Mouse (Mus musculus): Measurements from ENCODE around the gene Foxd1. TPM values are rescaled to one million over a fixed set of nuclear protein-coding genes. Genes with fewer than 3 reads are reported as not detected.

Foxd1 gene
- polyA plus RNA-seq, 1 experiment from 2014 or later = 8.5 TPM

- H3K4me3 ChIP-seq (ENCODE audit: low read length) = peak overlapping the region; percentile 39
These were observed 12.6 kb downstream of the Foxd1 start for GRCm38 (mm10) chr13:98366469-98367275.

DNA sequence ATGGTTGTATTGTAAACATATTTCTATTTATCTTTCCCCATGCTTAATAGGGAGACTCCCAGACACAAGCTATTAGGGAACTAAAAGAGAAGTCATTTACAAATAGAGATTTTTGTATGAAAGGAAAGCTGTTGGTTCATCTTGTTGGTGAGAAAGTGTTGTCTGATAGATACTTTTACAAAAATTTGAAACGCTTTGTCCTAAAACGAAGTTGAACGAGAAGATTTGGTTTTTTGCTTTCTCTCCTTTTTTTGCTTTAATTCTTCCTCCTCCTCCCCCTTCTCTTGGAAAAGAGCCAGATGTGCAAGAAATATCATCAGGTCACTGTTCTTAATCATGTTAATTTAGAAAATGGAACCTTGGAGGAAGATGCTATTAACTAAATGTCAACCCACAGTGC, 13.6 kb downstream of the Foxd1 start:
- WGBS = 25% methylated on average over 3 of the region's 3 CpGs
- Histone ChIP-seq H3K36me3 (ENCODE audit: control insufficient read depth, insufficient read depth, low read length) (no peaks in the 10 kb centered on the region), H3K27me3 (ENCODE audit: control insufficient read depth, insufficient read depth, low read length) (peaks cover 46% of the 10 kb centered on the region), H3K4me2 (replicated peaks; ENCODE audit: low read depth, low read length) (no peak overlapping the region), H3K4me1 (ENCODE audit: control insufficient read depth, insufficient read depth, low read length) (peaks cover 17% of the 10 kb centered on the region), H3K9ac (ENCODE audit: low read depth, low read length) (no peak overlapping the region), H3K9me3 (ENCODE audit: control insufficient read depth, low read length) (no peaks in the 10 kb centered on the region), H3K27ac (ENCODE audit: low read depth, low read length) (no peak overlapping the region; the same call in 1 of the 2 replicates), H3K4me3 (ENCODE audit: low read length) (no peak overlapping the region)
- no peak for ATAC-seq (ENCODE audit: low FRiP score, low TSS enrichment)

More at GRCm38 (mm10) chr13:98366469-98367275, 12.6 kb downstream of the Foxd1 start:
- Histone ChIP-seq H3K9me3 (ENCODE audit: control insufficient read depth, low read length) (no peaks in the 10 kb centered on the region), H3K36me3 (ENCODE audit: control insufficient read depth, insufficient read depth, low read length) (no peaks in the 10 kb centered on the region), H3K4me1 (ENCODE audit: control insufficient read depth, insufficient read depth, low read length) (peaks cover 17% of the 10 kb centered on the region), H3K27me3 (ENCODE audit: control insufficient read depth, insufficient read depth, low read length) (peaks cover 49% of the 10 kb centered on the region), H3K27ac (ENCODE audit: low read depth, low read length) (peak overlapping the region; percentile 88; the same call in 1 of the 2 replicates), H3K4me2 (replicated peaks; ENCODE audit: low read depth, low read length) (peak overlapping the region; percentile 53), H3K9ac (ENCODE audit: low read depth, low read length) (peak overlapping the region; percentile 48; the same call in 1 of the 2 replicates)
- 3% methylated on average over 43 of the region's 43 CpGs for WGBS
- ATAC-seq (ENCODE audit: low FRiP score, low TSS enrichment) = no peak

- Histone ChIP-seq H3K4me3 (ENCODE audit: low read length) (no peak overlapping the region), H3K27ac (ENCODE audit: low read depth, low read length) (no peak overlapping the region), H3K27me3 (ENCODE audit: control insufficient read depth, insufficient read depth, low read length) (peaks cover 38% of the 10 kb centered on the region), H3K4me2 (replicated peaks; ENCODE audit: low read depth, low read length) (no peak overlapping the region), H3K9me3 (ENCODE audit: control insufficient read depth, low read length) (no peaks in the 10 kb centered on the region), H3K36me3 (ENCODE audit: control insufficient read depth, insufficient read depth, low read length) (no peaks in the 10 kb centered on the region), H3K9ac (ENCODE audit: low read depth, low read length) (no peak overlapping the region), H3K4me1 (ENCODE audit: control insufficient read depth, insufficient read depth, low read length) (peaks cover 17% of the 10 kb centered on the region)
- 37% methylated on average over 6 of the region's 6 CpGs for WGBS
- no peak for ATAC-seq (ENCODE audit: low FRiP score, low TSS enrichment)
These were observed 15.0 kb downstream of the Foxd1 start for GRCm38 (mm10) chr13:98369046-98369445.

- no peak overlapping the region for H3K4me3 ChIP-seq (ENCODE audit: low read length)
- WGBS = 56% methylated on average over 8 of the region's 8 CpGs
- peaks cover 5% of the 10 kb centered on the region for H3K27me3 ChIP-seq (ENCODE audit: control insufficient read depth, insufficient read depth, low read length)
- H3K36me3 ChIP-seq (ENCODE audit: control insufficient read depth, insufficient read depth, low read length) = no peaks in the 10 kb centered on the region
- H3K4me2 ChIP-seq (replicated peaks; ENCODE audit: low read depth, low read length) = no peak overlapping the region
- no peaks in the 10 kb centered on the region; the same call in 1 of the 2 replicates for H3K4me1 ChIP-seq (ENCODE audit: control insufficient read depth, insufficient read depth, low read length)
- H3K27ac ChIP-seq (ENCODE audit: low read depth, low read length) = no peak overlapping the region
- H3K9me3 ChIP-seq (ENCODE audit: control insufficient read depth, low read length) = no peaks in the 10 kb centered on the region
- ATAC-seq (ENCODE audit: low FRiP score, low TSS enrichment) = no peak
- no peak overlapping the region for H3K9ac ChIP-seq (ENCODE audit: low read depth, low read length)
These were observed 20.5 kb downstream of the Foxd1 start for GRCm38 (mm10) chr13:98374560-98374959.

- no peak for ATAC-seq (ENCODE audit: low FRiP score, low TSS enrichment)
- Histone ChIP-seq H3K4me2 (replicated peaks; ENCODE audit: low read depth, low read length) (no peak overlapping the region), H3K27ac (ENCODE audit: low read depth, low read length) (no peak overlapping the region), H3K9me3 (ENCODE audit: control insufficient read depth, low read length) (no peaks in the 10 kb centered on the region), H3K4me3 (ENCODE audit: low read length) (no peak overlapping the region), H3K36me3 (ENCODE audit: control insufficient read depth, insufficient read depth, low read length) (no peaks in the 10 kb centered on the region), H3K9ac (ENCODE audit: low read depth, low read length) (no peak overlapping the region), H3K27me3 (ENCODE audit: control insufficient read depth, insufficient read depth, low read length) (peaks cover 1% of the 10 kb centered on the region), H3K4me1 (ENCODE audit: control insufficient read depth, insufficient read depth, low read length) (no peaks in the 10 kb centered on the region; the same call in 1 of the 2 replicates)
- 58% methylated on average over 3 of the region's 3 CpGs for WGBS
These were observed 20.9 kb downstream of the Foxd1 start for GRCm38 (mm10) chr13:98374979-98375378.

DNA sequence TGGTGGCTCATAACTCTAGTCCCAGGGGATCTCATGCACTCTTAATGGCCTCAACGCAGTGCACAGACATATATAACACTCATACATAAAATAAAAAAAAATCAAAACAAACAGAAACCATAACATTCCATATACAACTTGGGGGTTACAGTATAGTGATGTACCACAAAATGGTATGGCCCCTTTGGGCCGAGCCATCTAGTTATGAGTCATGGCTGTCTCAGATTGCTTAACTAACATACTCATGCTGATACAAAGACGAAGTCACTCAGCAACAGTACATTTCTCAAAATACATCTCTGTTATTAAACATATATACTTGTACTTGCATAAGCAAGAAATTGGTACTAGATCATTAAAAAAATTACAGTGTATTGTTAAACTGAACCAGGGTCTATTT, 23.7 kb downstream of the Foxd1 start:
- Histone ChIP-seq H3K4me3 (ENCODE audit: low read length) (no peak overlapping the region), H3K9ac (ENCODE audit: low read depth, low read length) (no peak overlapping the region), H3K36me3 (ENCODE audit: control insufficient read depth, insufficient read depth, low read length) (no peaks in the 10 kb centered on the region), H3K27ac (ENCODE audit: low read depth, low read length) (no peak overlapping the region), H3K4me2 (replicated peaks; ENCODE audit: low read depth, low read length) (no peak overlapping the region), H3K4me1 (ENCODE audit: control insufficient read depth, insufficient read depth, low read length) (peaks cover under 1% of the 10 kb centered on the region; the same call in 1 of the 2 replicates), H3K9me3 (ENCODE audit: control insufficient read depth, low read length) (0 out of 2 replicates have a peak, but pooled peaks cover 5% of the 10 kb centered on the region), H3K27me3 (ENCODE audit: control insufficient read depth, insufficient read depth, low read length) (no peaks in the 10 kb centered on the region)
- no peak for ATAC-seq (ENCODE audit: low FRiP score, low TSS enrichment)
- 87% methylated on average over 3 of the region's 3 CpGs for WGBS

DNA sequence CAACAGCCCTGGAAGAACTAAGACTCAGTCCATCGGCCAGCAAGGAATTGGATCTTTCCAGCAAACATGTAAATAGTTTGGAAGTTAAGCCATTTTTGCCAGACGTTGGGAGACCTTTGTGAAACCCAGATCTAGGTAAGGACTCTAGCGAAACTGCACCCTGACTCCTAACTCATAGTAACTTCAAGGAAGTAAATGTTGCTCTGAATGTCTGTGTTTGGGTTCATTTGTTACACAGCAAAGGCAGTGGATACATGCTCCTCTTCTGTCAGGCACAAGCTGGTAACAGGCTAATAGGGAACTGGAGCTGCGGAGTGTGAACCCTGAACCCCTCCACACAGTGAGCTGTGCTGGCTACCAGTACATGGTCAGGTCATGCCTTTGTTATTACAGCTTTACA, 28.7 kb downstream of the Foxd1 start:
- ATAC-seq (ENCODE audit: low FRiP score, low TSS enrichment) = no peak
- Histone ChIP-seq H3K4me1 (ENCODE audit: control insufficient read depth, insufficient read depth, low read length) (peaks cover 7% of the 10 kb centered on the region; the same call in 1 of the 2 replicates), H3K36me3 (ENCODE audit: control insufficient read depth, insufficient read depth, low read length) (no peaks in the 10 kb centered on the region), H3K9ac (ENCODE audit: low read depth, low read length) (no peak overlapping the region), H3K9me3 (ENCODE audit: control insufficient read depth, low read length) (peaks cover 10% of the 10 kb centered on the region), H3K27me3 (ENCODE audit: control insufficient read depth, insufficient read depth, low read length) (no peaks in the 10 kb centered on the region), H3K4me2 (replicated peaks; ENCODE audit: low read depth, low read length) (no peak overlapping the region), H3K4me3 (ENCODE audit: low read length) (no peak overlapping the region), H3K27ac (ENCODE audit: low read depth, low read length) (no peak overlapping the region; the same call in 1 of the 2 replicates)
- 76% methylated on average over 4 of the region's 4 CpGs for WGBS

DNA sequence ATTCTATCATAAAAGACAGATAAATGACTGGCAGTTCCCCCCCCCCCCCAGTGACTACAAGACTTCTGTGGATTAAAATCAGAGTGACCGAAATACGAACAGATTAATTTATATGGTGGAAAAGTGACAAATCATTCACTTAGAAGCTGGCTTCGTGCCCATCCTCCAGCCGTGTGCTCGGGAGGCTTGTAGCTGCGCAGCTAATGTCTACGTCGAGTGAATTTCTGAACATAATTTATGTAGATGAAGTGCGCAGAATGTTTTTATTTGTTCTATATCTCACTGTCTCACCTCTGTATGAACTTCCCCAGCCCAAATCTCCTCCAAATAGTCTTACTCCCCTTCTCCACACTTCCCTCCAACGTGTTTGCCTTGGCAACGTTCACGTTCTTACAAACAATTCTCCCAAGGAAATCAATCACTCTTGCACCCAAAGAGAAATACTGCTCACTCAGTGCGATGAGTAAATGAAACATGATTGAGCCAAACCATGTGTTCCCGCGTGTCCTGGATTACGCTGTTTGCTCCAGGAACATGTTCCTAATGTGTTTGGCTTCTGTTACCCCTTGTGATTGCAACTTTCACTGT, 30.0 kb downstream of the Foxd1 start:
- WGBS = 44% methylated on average over 16 of the region's 16 CpGs
- no peak overlapping the region for H3K4me2 ChIP-seq (replicated peaks; ENCODE audit: low read depth, low read length)
- H3K4me1 ChIP-seq (ENCODE audit: control insufficient read depth, insufficient read depth, low read length) = peaks cover 7% of the 10 kb centered on the region; the same call in 1 of the 2 replicates
- H3K27me3 ChIP-seq (ENCODE audit: control insufficient read depth, insufficient read depth, low read length) = peaks cover 7% of the 10 kb centered on the region; the same call in 1 of the 2 replicates
- peaks cover 10% of the 10 kb centered on the region for H3K9me3 ChIP-seq (ENCODE audit: control insufficient read depth, low read length)
- H3K9ac ChIP-seq (ENCODE audit: low read depth, low read length) = no peak overlapping the region
- H3K27ac ChIP-seq (ENCODE audit: low read depth, low read length) = no peak overlapping the region
- H3K36me3 ChIP-seq (ENCODE audit: control insufficient read depth, insufficient read depth, low read length) = no peaks in the 10 kb centered on the region
- peak; percentile 90 for ATAC-seq (ENCODE audit: low FRiP score, low TSS enrichment)
- no peak overlapping the region for H3K4me3 ChIP-seq (ENCODE audit: low read length)

DNA sequence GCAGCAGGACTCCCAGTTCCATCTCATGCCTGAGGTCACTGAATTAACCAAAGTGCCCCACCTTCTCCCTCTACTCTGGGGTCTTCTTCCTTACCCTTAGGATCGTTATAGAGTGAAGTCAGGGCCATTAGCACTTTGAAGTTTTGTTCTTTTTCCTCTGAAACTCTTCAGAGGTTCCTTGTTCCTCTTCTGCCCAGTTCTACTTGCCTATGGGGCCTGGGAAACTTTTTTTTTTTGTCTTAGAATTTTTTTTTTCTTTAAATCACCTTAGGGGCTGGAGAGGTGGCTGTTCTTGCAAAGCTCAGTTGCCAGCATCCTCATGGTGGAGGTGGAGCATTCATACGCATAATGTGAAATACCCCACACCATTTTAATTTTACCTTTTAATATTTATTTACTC, 31.8 kb downstream of the Foxd1 start:
- H3K4me2 ChIP-seq (replicated peaks; ENCODE audit: low read depth, low read length) = no peak overlapping the region
- H3K4me3 ChIP-seq (ENCODE audit: low read length) = no peak overlapping the region
- no peak for ATAC-seq (ENCODE audit: low FRiP score, low TSS enrichment)
- no peaks in the 10 kb centered on the region for H3K36me3 ChIP-seq (ENCODE audit: control insufficient read depth, insufficient read depth, low read length)
- H3K9ac ChIP-seq (ENCODE audit: low read depth, low read length) = no peak overlapping the region
- H3K9me3 ChIP-seq (ENCODE audit: control insufficient read depth, low read length) = peaks cover 10% of the 10 kb centered on the region
- no peak overlapping the region for H3K27ac ChIP-seq (ENCODE audit: low read depth, low read length)
- peaks cover 12% of the 10 kb centered on the region; the same call in 1 of the 2 replicates for H3K27me3 ChIP-seq (ENCODE audit: control insufficient read depth, insufficient read depth, low read length)
- 79% methylated on average over 2 of the region's 2 CpGs for WGBS
- H3K4me1 ChIP-seq (ENCODE audit: control insufficient read depth, insufficient read depth, low read length) = peaks cover 7% of the 10 kb centered on the region; the same call in 1 of the 2 replicates
